Mouse (Mus musculus) heart, embryonic 16.5 days (tissue): ENCODE data around the gene Gm1604a. TPM values are rescaled to one million over a fixed set of nuclear protein-coding genes. Genes with fewer than 3 reads are reported as not detected.
"Not testable (repeated sequence)": the region's sequence is repeated elsewhere in the genome, so short reads cannot be mapped to it uniquely, and the experiment has no call there.

Source experiments
- ATAC-seq: fragments of 200-750 bp; cut with Nextera tagmentation; replicated peaks from 2 replicates; pipeline ENCODE4 v1.8.0; 2017; ENCODE audit warnings: moderate number of reproducible peaks; ENCODE audit not compliant: insufficient read depth, low FRiP score; ENCODE audit errors: extremely low read depth
- H3K27ac ChIP-seq: fragments of 300-500 bp; sonication (generic); 2 replicates; pipeline ENCODE4 v1.5.1; 2014; ENCODE audit warnings: mild to moderate bottlenecking, low read length, control low read depth, moderate library complexity
- H3K27me3 ChIP-seq: fragments of 300-500 bp; sonication (generic); 2 replicates; pipeline ENCODE4 v1.6.1; 2014; ENCODE audit warnings: low read length, mixed read lengths; ENCODE audit not compliant: control insufficient read depth, insufficient read depth
- H3K36me3 ChIP-seq: fragments of 300-500 bp; sonication (generic); 2 replicates; pipeline ENCODE4 v1.6.1; 2014; ENCODE audit not compliant: control insufficient read depth, insufficient read depth
- H3K4me1 ChIP-seq: fragments of 300-500 bp; sonication (generic); 2 replicates; pipeline ENCODE4 v1.6.1; 2014; ENCODE audit warnings: low read length, mixed read lengths; ENCODE audit not compliant: control insufficient read depth, insufficient read depth
- H3K4me2 ChIP-seq: fragments of 300-500 bp; sonication (generic); 2 replicates; pipeline ENCODE4 v1.6.1; 2014; ENCODE audit warnings: low read depth, mild to moderate bottlenecking, control low read depth, low read length
- H3K4me3 ChIP-seq: fragments of 300-500 bp; sonication (generic); 2 replicates; pipeline ENCODE4 v1.5.1; 2014; ENCODE audit warnings: mild to moderate bottlenecking, control low read depth, low read length
- H3K9ac ChIP-seq: fragments of 300-500 bp; sonication (generic); 2 replicates; pipeline ENCODE4 v1.6.1; 2014; ENCODE audit warnings: low read length, control low read depth
- H3K9me3 ChIP-seq: fragments of 300-500 bp; sonication (generic); replicated peaks from 2 replicates; pipeline ENCODE4 v1.6.1; 2016; ENCODE audit warnings: low read length; ENCODE audit not compliant: control insufficient read depth
- WGBS: fragments of 180-500 bp; shearing (Covaris S2); extraction: QIAGEN DNeasy Blood & Tissue Kit; methylation state at CpG from one replicate; pipeline ENCODE4 v1.1.7; 2014; 5-methylcytosine and 5-hydroxymethylcytosine counted together
- polyA plus RNA-seq: library from polyadenylated mRNA; unstranded; fragments of >200 nt; fragmentation: Nextera tagmentation; extraction: Ambion mirVana; gene quantifications from 2 replicates; pipeline ENCODE4 v1.2.1, GENCODE M21; 2015

The Gm1604a gene
- polyA plus RNA-seq, 1 experiment from 2014 or later, result 0.29 TPM

- not testable (repeated sequence) for H3K27ac ChIP-seq, H3K9ac ChIP-seq, H3K36me3 ChIP-seq, H3K9me3 ChIP-seq, H3K4me2 ChIP-seq, H3K27me3 ChIP-seq, ATAC-seq, H3K4me1 ChIP-seq, H3K4me3 ChIP-seq
- no CpG with 5 or more reads among the region's 12 CpGs for WGBS
These were observed 60.3 kb downstream of the Gm1604a start for GRCm38 (mm10) chr17:7085469-7086168.

DNA sequence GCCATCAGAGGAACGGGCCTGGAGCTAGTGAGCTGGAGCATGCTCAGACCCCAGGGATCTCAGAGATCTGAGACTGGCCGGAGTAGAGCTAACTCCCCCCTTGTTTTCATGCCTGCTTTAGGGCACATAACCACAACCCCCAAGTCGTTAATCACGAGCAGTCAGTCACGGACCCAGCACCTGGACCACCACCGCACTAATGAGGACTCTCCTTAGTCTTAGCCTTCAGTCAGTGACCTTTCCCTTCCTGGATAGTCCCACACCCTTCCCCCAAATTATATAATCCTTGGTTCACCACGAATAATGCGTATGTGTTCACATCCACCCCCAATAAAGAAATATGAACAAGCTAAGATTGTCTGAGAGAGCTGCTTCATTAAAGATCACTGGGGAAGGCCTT is 61.5 kb downstream of the Gm1604a start:
- WGBS, result 78% methylated on average over 6 of the region's 8 CpGs
- not testable (repeated sequence) for H3K27ac ChIP-seq, H3K4me1 ChIP-seq, H3K27me3 ChIP-seq, H3K4me2 ChIP-seq, H3K4me3 ChIP-seq, H3K9ac ChIP-seq, H3K9me3 ChIP-seq, H3K36me3 ChIP-seq, ATAC-seq

GRCm38 (mm10) chr17:7097835-7098519 is 72.6 kb downstream of the Gm1604a start:
- not testable (repeated sequence) for H3K36me3 ChIP-seq, H3K4me2 ChIP-seq, H3K4me3 ChIP-seq, H3K9ac ChIP-seq, H3K4me1 ChIP-seq, H3K27me3 ChIP-seq, H3K27ac ChIP-seq, H3K9me3 ChIP-seq
- WGBS, result no CpG with 5 or more reads among the region's 12 CpGs
- peak; percentile 28 for ATAC-seq

DNA sequence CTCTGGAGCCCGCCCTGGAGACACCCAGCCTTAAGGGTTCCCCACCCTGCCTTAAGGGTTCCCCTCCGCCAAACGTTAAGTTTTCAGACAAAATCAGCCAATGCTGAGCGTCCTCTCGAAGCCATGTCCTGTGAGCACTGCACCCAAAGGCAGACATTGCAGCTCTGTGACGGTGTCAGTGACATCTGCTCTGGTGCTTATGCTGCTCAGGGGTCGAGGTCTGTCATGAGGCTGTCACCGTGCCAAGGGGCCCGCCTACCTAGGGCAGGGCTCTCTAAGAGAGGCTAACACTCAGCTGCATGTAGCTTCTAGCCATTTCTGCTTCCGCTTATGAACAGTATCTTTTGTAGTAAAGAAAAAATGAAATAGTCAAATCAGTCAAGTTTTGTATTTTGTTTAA is 73.7 kb downstream of the Gm1604a start:
- not testable (repeated sequence) for H3K27ac ChIP-seq, ATAC-seq, H3K4me1 ChIP-seq, H3K9ac ChIP-seq, H3K9me3 ChIP-seq, H3K4me2 ChIP-seq, H3K4me3 ChIP-seq, H3K36me3 ChIP-seq, H3K27me3 ChIP-seq
- WGBS, result 34% methylated on average over 4 of the region's 10 CpGs

- not testable (repeated sequence) for H3K4me3 ChIP-seq, H3K27me3 ChIP-seq, H3K9ac ChIP-seq, H3K9me3 ChIP-seq, H3K4me2 ChIP-seq, H3K36me3 ChIP-seq, H3K4me1 ChIP-seq, H3K27ac ChIP-seq
- peak; percentile 58 for ATAC-seq
- WGBS, result no CpG with 5 or more reads among the region's 7 CpGs
These were observed 77.6 kb downstream of the Gm1604a start for GRCm38 (mm10) chr17:7102945-7103344.

GRCm38 (mm10) chr17:7111658-7112057 is 86.3 kb downstream of the Gm1604a start:
- not testable (repeated sequence) for H3K9me3 ChIP-seq, H3K4me1 ChIP-seq, H3K36me3 ChIP-seq, H3K4me2 ChIP-seq, H3K27ac ChIP-seq, H3K27me3 ChIP-seq, ATAC-seq, H3K4me3 ChIP-seq, H3K9ac ChIP-seq
- 86% methylated on average over 3 of the region's 4 CpGs for WGBS

GRCm38 (mm10) chr17:7116265-7116664 is 90.9 kb downstream of the Gm1604a start:
- H3K4me2 ChIP-seq, H3K9me3 ChIP-seq, H3K4me3 ChIP-seq, ATAC-seq, H3K27ac ChIP-seq, H3K27me3 ChIP-seq, H3K9ac ChIP-seq, H3K4me1 ChIP-seq, H3K36me3 ChIP-seq: not testable (repeated sequence)
- WGBS, result 65% methylated on average over 6 of the region's 8 CpGs

GRCm38 (mm10) chr17:7120835-7121234 is 95.5 kb downstream of the Gm1604a start:
- ATAC-seq, H3K4me1 ChIP-seq, H3K36me3 ChIP-seq, H3K4me2 ChIP-seq, H3K4me3 ChIP-seq, H3K9me3 ChIP-seq, H3K27ac ChIP-seq, H3K27me3 ChIP-seq, H3K9ac ChIP-seq: not testable (repeated sequence)
- 83% methylated on average over 3 of the region's 3 CpGs for WGBS

GRCm38 (mm10) chr17:7122554-7122953 is 97.2 kb downstream of the Gm1604a start:
- H3K9ac ChIP-seq, H3K27ac ChIP-seq, ATAC-seq, H3K36me3 ChIP-seq, H3K4me2 ChIP-seq, H3K27me3 ChIP-seq, H3K9me3 ChIP-seq, H3K4me3 ChIP-seq, H3K4me1 ChIP-seq: not testable (repeated sequence)
- WGBS, result 80% methylated on average over 11 of the region's 11 CpGs
